Mouse (Mus musculus): ENCODE data around the gene Slc30a10. TPM values are rescaled to one million over a fixed set of nuclear protein-coding genes. Genes with fewer than 3 reads are reported as not detected.

Slc30a10 gene
- total RNA-seq, 2 experiments from 2014 or later, result 16.7 to 19.0 TPM

DNA sequence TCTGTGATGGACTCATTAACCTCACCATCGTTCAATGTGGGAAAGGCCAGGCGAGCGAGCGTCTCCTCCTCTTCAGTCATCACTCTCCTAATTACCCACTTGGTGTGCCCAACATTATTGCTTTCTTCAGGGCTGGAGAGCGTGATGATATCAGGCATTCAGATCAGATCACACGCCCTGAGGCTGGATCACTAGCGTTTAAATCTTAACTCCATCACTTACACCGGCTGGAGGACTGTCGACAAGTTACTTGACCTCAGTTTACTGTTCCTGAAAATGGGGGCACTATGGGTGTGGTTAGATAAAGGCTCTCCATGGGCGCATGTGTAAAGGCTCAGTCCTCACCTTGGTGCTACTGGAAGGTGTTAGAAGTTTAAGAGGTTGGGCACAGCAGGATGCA lies 61.4 kb downstream of the Slc30a10 start:
- no peak for DNase-seq (ENCODE audit: low spot score in 2 of 2)

DNA sequence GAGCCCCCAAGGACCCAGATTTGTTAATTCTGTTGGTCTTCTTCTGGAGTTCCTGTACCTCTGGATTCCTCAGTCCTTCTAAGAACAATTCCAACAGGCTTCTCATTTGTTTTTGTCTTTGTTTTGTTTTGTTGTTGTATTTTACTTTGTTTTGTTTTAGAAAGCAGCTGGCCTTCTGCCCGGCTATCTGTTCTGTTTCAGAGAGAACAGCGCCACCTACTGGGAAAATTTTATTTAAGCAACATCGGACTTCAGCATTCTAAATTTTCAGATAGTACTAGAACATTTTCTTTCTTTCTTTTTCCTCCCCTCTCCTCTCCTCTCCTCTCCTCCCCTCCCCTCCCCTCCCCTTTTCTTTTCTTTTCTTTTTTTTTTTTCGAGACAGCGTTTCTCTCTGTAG lies 62.9 kb downstream of the Slc30a10 start:
- peak; percentile 64 to 70 for DNase-seq (ENCODE audit: low spot score in 2 of 2)

Other genes starting within 250 kb of the Slc30a10 start
- gene Iars2, start 125.5 kb upstream of the Slc30a10 start, total RNA-seq (2021), result 10 to 100 TPM; 30.2 to 35.5 TPM
- gene Bpnt1, start 122.7 kb upstream of the Slc30a10 start, total RNA-seq (2021), result 10 to 100 TPM; 65.9 to 70.0 TPM
- gene Eprs, start 91.8 kb upstream of the Slc30a10 start, total RNA-seq (2021), result 10 to 100 TPM; 90.9 to 96.5 TPM

Measured in layer of hippocampus, postnatal 10 days (tissue).